Mouse (Mus musculus): ENCODE results near the gene Shisa8. TPM values are rescaled to one million over a fixed set of nuclear protein-coding genes. Genes with fewer than 3 reads are reported as not detected.

The Shisa8 gene
- total RNA-seq, 2 experiments from 2014 or later, result 0.95 to 1.2 TPM

DNA sequence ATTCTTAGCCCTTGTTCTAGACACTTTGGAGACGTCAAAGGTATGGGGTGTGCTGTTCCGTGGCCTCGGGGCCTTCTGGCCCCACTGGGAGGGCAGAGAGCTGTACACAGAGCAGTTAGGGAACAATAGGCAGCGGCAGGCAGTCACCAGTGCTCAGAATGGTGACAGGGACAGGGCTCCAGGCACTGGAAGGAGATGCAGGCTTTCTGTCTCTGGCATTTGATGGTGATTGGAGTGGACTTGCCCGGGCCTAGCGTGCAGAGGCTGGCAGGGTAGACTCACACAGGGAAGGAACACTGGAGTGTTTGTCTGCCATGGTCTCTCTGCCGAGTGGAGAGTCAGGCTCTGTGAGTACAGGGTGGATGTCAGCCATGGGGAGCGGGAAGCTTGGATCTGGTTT, 20.0 kb downstream of the Shisa8 start:
- no peak overlapping the region for H3K4me3 ChIP-seq
- no peak for DNase-seq (ENCODE audit: low spot score in 2 of 2)
- no peak for TF ChIP-seq CTCF (conservative IDR thresholded peaks at IDR 0.05)
- H3K27ac ChIP-seq, result peak overlapping the region; percentile 56

DNA sequence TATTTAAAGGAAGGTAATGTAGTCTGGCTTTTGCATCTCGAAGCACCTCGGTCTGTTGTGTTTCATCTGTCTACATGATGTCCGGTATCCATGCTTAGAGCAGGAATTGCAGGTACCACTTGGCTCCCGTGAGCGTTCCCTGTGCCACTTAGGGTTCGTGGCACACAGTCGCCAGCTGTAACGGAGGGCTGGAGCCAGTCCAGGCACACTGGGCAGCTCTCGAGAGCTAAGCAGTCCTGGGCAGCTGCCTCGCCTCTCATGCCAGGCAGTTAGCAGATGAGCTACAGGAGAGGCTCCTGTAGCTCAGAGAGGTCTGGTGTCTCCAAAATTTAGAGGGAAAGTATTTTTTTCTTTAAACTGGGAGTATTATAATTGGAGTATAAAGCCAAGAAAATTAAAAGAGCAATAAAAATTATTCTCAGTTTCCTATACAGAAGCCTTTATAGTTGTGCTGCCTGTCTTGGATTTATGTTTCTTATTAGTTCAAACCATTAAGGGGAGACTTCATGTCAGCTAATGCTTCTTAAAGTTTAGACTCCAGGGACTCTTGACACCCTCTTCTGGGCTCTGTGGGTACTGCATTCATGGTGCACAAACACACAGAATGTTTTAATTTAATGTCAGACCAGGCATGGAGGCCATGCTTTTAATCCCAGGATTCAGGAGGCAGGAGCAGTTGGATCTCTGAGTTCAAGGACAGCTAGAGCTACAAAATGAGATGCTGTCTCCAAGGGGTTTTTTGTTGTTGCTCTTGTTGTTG, 24.0 kb downstream of the Shisa8 start:
- H3K4me3 ChIP-seq, result no peak overlapping the region
- DNase-seq (ENCODE audit: low spot score in 2 of 2), result no peak
- TF ChIP-seq CTCF (conservative IDR thresholded peaks at IDR 0.05), result peak; percentile 76

GRCm38 (mm10) chr15:82187924-82188323, 24.7 kb downstream of the Shisa8 start:
- Histone ChIP-seq H3K27ac (no peak overlapping the region), H3K4me3 (no peak overlapping the region)
- no peak for TF ChIP-seq CTCF (conservative IDR thresholded peaks at IDR 0.05)
- DNase-seq (ENCODE audit: low spot score in 2 of 2), result no peak

More for the DNA sequence above, 24.0 kb downstream of the Shisa8 start:
- H3K27ac ChIP-seq, result no peak overlapping the region

GRCm38 (mm10) chr15:82187401-82187800, 25.2 kb downstream of the Shisa8 start:
- peak; percentile 47 for TF ChIP-seq CTCF (conservative IDR thresholded peaks at IDR 0.05)
- no peak overlapping the region for H3K27ac ChIP-seq
- DNase-seq (ENCODE audit: low spot score in 2 of 2), result no peak

GRCm38 (mm10) chr15:82186931-82187330, 25.7 kb downstream of the Shisa8 start:
- H3K27ac ChIP-seq, result peak overlapping the region; percentile 57; the same call in 1 of the 2 replicates
- no peak overlapping the region for H3K4me3 ChIP-seq
- no peak for TF ChIP-seq CTCF (conservative IDR thresholded peaks at IDR 0.05)
- no peak for DNase-seq (ENCODE audit: low spot score in 2 of 2)

More at GRCm38 (mm10) chr15:82187401-82187800, 25.2 kb downstream of the Shisa8 start:
- H3K4me3 ChIP-seq, result no peak overlapping the region

- H3K4me3 ChIP-seq, result no peak overlapping the region
- no peak for TF ChIP-seq CTCF (conservative IDR thresholded peaks at IDR 0.05)
- H3K27ac ChIP-seq, result peak overlapping the region; percentile 57
Measured at GRCm38 (mm10) chr15:82186131-82186530, 26.5 kb downstream of the Shisa8 start.

DNA sequence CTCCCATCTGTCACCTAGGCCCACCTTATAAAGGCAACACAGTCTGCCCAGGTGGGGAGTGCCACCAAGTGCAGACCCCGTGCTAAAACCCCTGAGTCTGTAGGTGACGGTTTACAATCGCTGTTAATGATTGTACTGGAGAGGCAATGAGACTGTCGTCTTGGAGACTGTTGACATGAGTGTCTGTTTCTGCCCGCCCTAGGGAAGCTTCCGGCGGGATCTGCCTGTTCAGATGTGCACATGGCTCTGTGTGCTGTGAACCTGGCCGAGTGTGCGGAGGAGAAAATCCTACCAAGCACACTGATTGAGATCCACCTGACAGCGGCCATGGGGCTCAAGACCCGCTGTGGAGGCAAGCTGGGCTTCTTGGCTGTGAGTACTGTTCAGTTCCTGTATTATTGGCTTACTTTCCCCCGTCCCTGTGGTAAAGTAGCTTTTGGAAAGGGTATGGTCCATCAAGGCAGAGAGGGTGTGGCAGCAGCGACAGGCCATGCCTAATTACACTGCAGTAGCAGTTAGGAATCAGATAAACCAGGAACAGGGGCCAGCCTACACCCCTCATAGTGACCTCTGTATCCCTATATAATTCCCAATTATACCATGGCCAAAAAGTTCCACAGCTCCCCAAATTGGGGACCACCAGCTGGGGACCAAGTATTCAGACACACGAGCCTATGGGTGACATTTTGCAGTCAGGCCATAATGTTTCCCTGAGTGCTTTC, 27.4 kb downstream of the Shisa8 start:
- H3K4me3 ChIP-seq, result no peak overlapping the region
- DNase-seq (ENCODE audit: low spot score in 2 of 2), result no peak
- no peak for TF ChIP-seq CTCF (conservative IDR thresholded peaks at IDR 0.05)
- H3K27ac ChIP-seq, result peak overlapping the region; percentile 57

More at GRCm38 (mm10) chr15:82186131-82186530, 26.5 kb downstream of the Shisa8 start:
- DNase-seq (ENCODE audit: low spot score in 2 of 2), result no peak

DNA sequence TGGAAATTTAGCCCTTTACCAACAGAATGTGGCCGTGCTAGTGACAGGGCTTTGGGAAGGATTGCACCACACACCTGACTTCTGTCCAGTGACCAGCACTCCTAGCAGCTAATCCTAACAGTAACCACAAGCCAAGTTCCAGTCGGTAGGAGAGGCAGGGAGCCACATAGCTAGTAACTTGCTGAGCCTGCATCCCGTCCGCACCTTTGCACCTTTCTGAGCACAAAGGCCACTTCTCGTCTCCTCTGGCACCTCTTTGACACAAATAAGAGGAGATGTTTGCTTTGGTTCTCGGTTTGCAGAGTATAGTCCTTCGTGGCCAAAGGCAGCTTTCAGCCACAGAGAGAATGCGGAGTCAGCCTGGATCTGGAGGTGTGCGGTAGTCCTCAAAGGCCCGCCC, 28.0 kb downstream of the Shisa8 start:
- H3K27ac ChIP-seq, result 0 out of 2 replicates have a peak overlapping the region, but pooled peaks have one; percentile 11
- no peak for TF ChIP-seq CTCF (conservative IDR thresholded peaks at IDR 0.05)
- DNase-seq (ENCODE audit: low spot score in 2 of 2), result no peak
- H3K4me3 ChIP-seq, result no peak overlapping the region

GRCm38 (mm10) chr15:82184183-82184582, 28.4 kb downstream of the Shisa8 start:
- no peak overlapping the region for H3K27ac ChIP-seq
- DNase-seq (ENCODE audit: low spot score in 2 of 2), result no peak
- TF ChIP-seq CTCF (conservative IDR thresholded peaks at IDR 0.05), result no peak
- H3K4me3 ChIP-seq, result no peak overlapping the region

GRCm38 (mm10) chr15:82183596-82183995, 29.0 kb downstream of the Shisa8 start:
- no peak for TF ChIP-seq CTCF (conservative IDR thresholded peaks at IDR 0.05)
- DNase-seq (ENCODE audit: low spot score in 2 of 2), result no peak
- H3K4me3 ChIP-seq, result no peak overlapping the region
- no peak overlapping the region for H3K27ac ChIP-seq

- DNase-seq (ENCODE audit: low spot score in 2 of 2), result no peak
- TF ChIP-seq CTCF (conservative IDR thresholded peaks at IDR 0.05), result peak; percentile 57
- Histone ChIP-seq H3K4me3 (no peak overlapping the region), H3K27ac (no peak overlapping the region)
Measured at GRCm38 (mm10) chr15:82182311-82182710, 30.3 kb downstream of the Shisa8 start.

- DNase-seq (ENCODE audit: low spot score in 2 of 2), result no peak
- no peak for TF ChIP-seq CTCF (conservative IDR thresholded peaks at IDR 0.05)
- Histone ChIP-seq H3K27ac (no peak overlapping the region), H3K4me3 (no peak overlapping the region)
Measured at GRCm38 (mm10) chr15:82181131-82181530, 31.5 kb downstream of the Shisa8 start.

DNA sequence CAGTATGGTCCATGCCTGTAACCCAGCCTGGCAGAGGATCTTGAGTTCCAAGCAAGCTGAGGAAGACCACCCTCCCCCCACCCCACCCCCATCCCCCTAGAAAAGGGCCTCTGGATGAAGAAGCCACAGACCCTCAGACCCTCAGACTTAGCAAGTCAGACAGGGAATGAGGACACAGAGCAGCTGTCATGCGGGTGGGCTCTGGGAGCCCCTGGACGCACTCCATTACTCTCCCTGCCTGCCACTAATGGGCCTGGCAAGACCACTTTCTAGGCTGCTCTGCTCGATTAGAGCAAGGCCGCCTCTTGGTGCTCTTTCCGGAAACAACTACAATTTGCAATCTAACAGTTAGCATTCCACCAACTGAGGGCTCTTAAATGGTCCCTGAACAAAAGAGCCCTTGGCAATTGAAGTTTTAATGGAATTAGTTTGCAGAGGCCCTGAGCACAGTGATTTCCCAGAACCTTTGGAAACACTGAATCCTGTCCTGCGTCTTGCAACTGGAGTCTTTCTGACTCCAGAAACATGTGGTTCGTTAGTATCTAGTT, 34.8 kb downstream of the Shisa8 start:
- no peak overlapping the region for H3K4me3 ChIP-seq
- H3K27ac ChIP-seq, result no peak overlapping the region
- no peak for DNase-seq (ENCODE audit: low spot score in 2 of 2)
- TF ChIP-seq CTCF (conservative IDR thresholded peaks at IDR 0.05), result no peak
